Mouse (Mus musculus) lung, embryonic 14.5 days (tissue): ENCODE results near the gene Ephb2. TPM values are rescaled to one million over a fixed set of nuclear protein-coding genes. Genes with fewer than 3 reads are reported as not detected.

Source experiments
- ATAC-seq: fragments of 200-750 bp; cut with Nextera tagmentation; 2 replicates; pipeline ENCODE4 v1.8.0; 2017; ENCODE audit warnings: mild to moderate bottlenecking, moderate TSS enrichment, moderate library complexity; ENCODE audit not compliant: insufficient read depth
- DNase-seq: peaks from one replicate; pipeline ENCODE4 v3.0.0-alpha.2; 2015
- H3K27ac ChIP-seq: fragments of 300-500 bp; sonication (generic); 2 replicates; pipeline ENCODE4 v1.5.1; 2014; ENCODE audit warnings: low read depth, mild to moderate bottlenecking, moderate library complexity
- H3K27me3 ChIP-seq: fragments of 300-500 bp; sonication (generic); 2 replicates; pipeline ENCODE4 v1.6.1; 2014; ENCODE audit warnings: low read length, control low read depth; ENCODE audit not compliant: insufficient read depth
- H3K36me3 ChIP-seq: fragments of 300-500 bp; sonication (generic); 2 replicates; pipeline ENCODE4 v1.6.1; 2014; ENCODE audit warnings: control low read depth; ENCODE audit not compliant: insufficient read depth
- H3K4me1 ChIP-seq: fragments of 300-500 bp; sonication (generic); 2 replicates; pipeline ENCODE4 v1.6.1; 2014; ENCODE audit warnings: antibody characterized with exemption, control low read depth; ENCODE audit not compliant: insufficient read depth
- H3K4me2 ChIP-seq: fragments of 300-500 bp; sonication (generic); 2 replicates; pipeline ENCODE4 v1.6.1; 2014; ENCODE audit warnings: mild to moderate bottlenecking
- H3K4me3 ChIP-seq: fragments of 300-500 bp; sonication (generic); 2 replicates; pipeline ENCODE4 v1.5.1; 2014; ENCODE audit warnings: low read depth, low read length
- H3K9ac ChIP-seq: fragments of 300-500 bp; sonication (generic); 2 replicates; pipeline ENCODE4 v1.6.1; 2014
- H3K9me3 ChIP-seq: fragments of 300-500 bp; sonication (generic); 2 replicates; pipeline ENCODE4 v1.6.1; 2016; ENCODE audit warnings: low read depth, low read length, control low read depth
- CTCF ChIP-seq: IDR thresholded peaks from 2 replicates; pipeline ENCODE4 v1.5.1; 2016; ENCODE audit warnings: antibody characterized with exemption, low read depth
- WGBS: fragments of 180-500 bp; shearing (Covaris S2); extraction: QIAGEN DNeasy Blood & Tissue Kit; methylation state at CpG from one replicate; pipeline ENCODE4 v1.1.7; 2014; 5-methylcytosine and 5-hydroxymethylcytosine counted together
- polyA plus RNA-seq: library from polyadenylated mRNA; unstranded; fragments of >200 nt; fragmentation: Nextera tagmentation; extraction: Ambion mirVana; gene quantifications from 2 replicates; pipeline ENCODE4 v1.2.1, GENCODE M21; 2014

Gene Ephb2
- polyA plus RNA-seq, 1 experiment from 2014 or later, result 8.5 TPM

GRCm38 (mm10) chr4:136802446-136802845 is 33.3 kb downstream of the Ephb2 start:
- Histone ChIP-seq H3K9me3 (no peaks in the 10 kb centered on the region), H3K27me3 (peaks cover 3% of the 10 kb centered on the region; the same call in 1 of the 2 replicates), H3K36me3 (no peaks in the 10 kb centered on the region), H3K9ac (no peak overlapping the region), H3K4me2 (no peak overlapping the region), H3K4me1 (peaks cover 28% of the 10 kb centered on the region), H3K4me3 (no peak overlapping the region), H3K27ac (no peak overlapping the region)
- TF ChIP-seq CTCF, result no peak
- DNase-seq (peak; percentile 48), ATAC-seq (no peak)
- WGBS, result 9% methylated on average over 12 of the region's 12 CpGs

GRCm38 (mm10) chr4:136801944-136802343 is 33.8 kb downstream of the Ephb2 start:
- H3K9ac ChIP-seq, result no peak overlapping the region
- no peak overlapping the region for H3K4me3 ChIP-seq
- H3K27ac ChIP-seq, result no peak overlapping the region
- TF ChIP-seq CTCF, result no peak
- DNase-seq (no peak), ATAC-seq (no peak)
- H3K9me3 ChIP-seq, result no peaks in the 10 kb centered on the region
- H3K27me3 ChIP-seq, result peaks cover 3% of the 10 kb centered on the region; the same call in 1 of the 2 replicates
- WGBS, result 74% methylated on average over 5 of the region's 5 CpGs
- H3K4me1 ChIP-seq, result peaks cover 30% of the 10 kb centered on the region
- H3K36me3 ChIP-seq, result no peaks in the 10 kb centered on the region
- H3K4me2 ChIP-seq, result no peak overlapping the region

DNA sequence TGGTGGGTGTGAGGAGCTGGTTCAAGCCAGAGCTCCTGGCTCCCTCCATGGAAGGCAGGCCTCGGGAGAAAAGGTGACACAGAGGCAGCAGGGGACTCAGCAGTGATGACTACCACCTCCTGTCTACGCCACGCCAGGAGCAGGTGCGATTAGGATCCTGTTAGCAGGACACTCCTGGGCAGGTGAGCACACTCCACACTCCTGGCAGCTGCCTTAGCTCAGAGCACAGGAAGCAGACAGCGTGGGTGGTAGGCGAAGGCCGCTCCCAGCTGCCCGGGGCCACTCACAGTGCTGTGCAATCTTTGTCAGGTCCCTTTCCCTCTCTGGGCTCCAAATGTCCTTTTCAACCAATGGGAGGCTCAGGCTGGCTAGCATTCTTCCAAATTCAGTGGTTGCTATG is 34.3 kb downstream of the Ephb2 start:
- 0 out of 2 replicates have a peak overlapping the region, but pooled peaks have one; percentile 6 for H3K27ac ChIP-seq
- no peak overlapping the region for H3K9ac ChIP-seq
- no peak overlapping the region for H3K4me2 ChIP-seq
- H3K36me3 ChIP-seq, result no peaks in the 10 kb centered on the region
- TF ChIP-seq CTCF, result no peak
- WGBS, result 85% methylated on average over 8 of the region's 8 CpGs
- DNase-seq (no peak), ATAC-seq (no peak)
- no peaks in the 10 kb centered on the region for H3K9me3 ChIP-seq
- H3K27me3 ChIP-seq, result peaks cover 3% of the 10 kb centered on the region; the same call in 1 of the 2 replicates
- peaks cover 28% of the 10 kb centered on the region for H3K4me1 ChIP-seq
- no peak overlapping the region for H3K4me3 ChIP-seq

- TF ChIP-seq CTCF, result no peak; the same call in 1 of the 2 replicates
- Histone ChIP-seq H3K4me2 (no peak overlapping the region), H3K36me3 (no peaks in the 10 kb centered on the region), H3K27ac (no peak overlapping the region), H3K9me3 (no peaks in the 10 kb centered on the region), H3K4me1 (peaks cover 22% of the 10 kb centered on the region), H3K4me3 (no peak overlapping the region), H3K9ac (no peak overlapping the region), H3K27me3 (peaks cover 3% of the 10 kb centered on the region; the same call in 1 of the 2 replicates)
- ATAC-seq (no peak), DNase-seq (no peak)
- WGBS, result 29% methylated on average over 14 of the region's 14 CpGs
These were observed 35.4 kb downstream of the Ephb2 start for GRCm38 (mm10) chr4:136800366-136800765.

- TF ChIP-seq CTCF, result no peak
- ATAC-seq (peak; percentile 29; the same call in 1 of the 2 replicates), DNase-seq (no peak)
- H3K27me3 ChIP-seq, result no peaks in the 10 kb centered on the region
- no peaks in the 10 kb centered on the region for H3K9me3 ChIP-seq
- no peaks in the 10 kb centered on the region for H3K36me3 ChIP-seq
- no peak overlapping the region for H3K4me3 ChIP-seq
- H3K4me1 ChIP-seq, result peaks cover 19% of the 10 kb centered on the region
- WGBS, result 24% methylated on average over 23 of the region's 23 CpGs
- no peak overlapping the region for H3K27ac ChIP-seq
- no peak overlapping the region for H3K4me2 ChIP-seq
- H3K9ac ChIP-seq, result no peak overlapping the region
These were observed 37.9 kb downstream of the Ephb2 start for GRCm38 (mm10) chr4:136797677-136798569.

DNA sequence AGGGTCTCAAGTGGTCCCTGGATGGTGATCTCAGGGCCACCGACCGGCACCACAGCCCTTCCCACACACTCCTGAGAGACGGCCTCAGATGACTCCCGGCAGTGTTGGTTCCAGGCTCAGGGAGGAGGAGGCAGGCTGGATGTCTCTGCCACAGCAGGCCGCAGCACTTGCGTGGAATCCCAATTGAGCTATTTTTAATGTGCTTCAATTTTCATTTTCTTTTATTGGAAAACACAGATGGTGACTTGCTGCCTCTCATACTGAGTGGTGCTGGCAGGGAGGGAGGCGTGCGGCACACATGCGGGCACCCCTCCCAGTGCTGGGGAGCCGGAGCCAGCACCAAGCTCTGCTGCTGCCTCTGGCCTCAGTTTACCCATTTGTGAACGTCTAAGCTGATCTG is 42.5 kb downstream of the Ephb2 start:
- WGBS, result 82% methylated on average over 11 of the region's 11 CpGs
- no peak for ATAC-seq

DNA sequence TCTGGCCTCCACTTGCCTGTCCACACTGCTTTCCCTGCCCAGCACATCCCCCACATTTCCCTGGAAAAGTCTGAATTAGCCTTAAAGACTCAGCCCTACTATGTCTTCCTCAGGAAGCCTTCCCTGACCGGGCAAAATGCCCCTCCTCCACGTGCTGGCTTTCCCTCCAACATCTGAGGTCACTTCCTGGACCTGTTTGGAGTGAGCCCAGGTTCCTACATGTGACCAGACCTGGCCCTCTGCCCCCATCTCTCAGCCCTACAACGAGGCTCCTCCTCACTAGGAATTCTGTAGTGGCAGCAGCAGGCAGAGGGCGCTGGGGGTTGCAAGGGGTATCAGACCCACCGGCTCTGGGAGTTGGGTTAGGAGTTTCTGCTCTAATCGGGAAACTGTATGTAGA is 46.0 kb downstream of the Ephb2 start:
- H3K4me1 ChIP-seq, result no peaks in the 10 kb centered on the region
- H3K9ac ChIP-seq, result no peak overlapping the region
- no peak overlapping the region for H3K4me3 ChIP-seq
- H3K27me3 ChIP-seq, result no peaks in the 10 kb centered on the region
- WGBS, result 53% methylated on average over 6 of the region's 6 CpGs
- H3K36me3 ChIP-seq, result no peaks in the 10 kb centered on the region
- ATAC-seq, result no peak
- peak; percentile 50 for DNase-seq
- H3K4me2 ChIP-seq, result no peak overlapping the region
- no peak overlapping the region for H3K27ac ChIP-seq
- no peak for TF ChIP-seq CTCF
- H3K9me3 ChIP-seq, result no peaks in the 10 kb centered on the region

More for the DNA sequence above, 42.5 kb downstream of the Ephb2 start:
- H3K4me1 ChIP-seq, result peaks cover 12% of the 10 kb centered on the region
- no peak for TF ChIP-seq CTCF
- no peak for DNase-seq
- H3K9me3 ChIP-seq, result no peaks in the 10 kb centered on the region
- H3K27me3 ChIP-seq, result no peaks in the 10 kb centered on the region
- no peaks in the 10 kb centered on the region for H3K36me3 ChIP-seq
- no peak overlapping the region for H3K4me3 ChIP-seq
- H3K4me2 ChIP-seq, result no peak overlapping the region
- no peak overlapping the region for H3K9ac ChIP-seq
- no peak overlapping the region for H3K27ac ChIP-seq
